34 mouse cellular contexts compared by ENCODE assay signal in the genomic region with DNA sequence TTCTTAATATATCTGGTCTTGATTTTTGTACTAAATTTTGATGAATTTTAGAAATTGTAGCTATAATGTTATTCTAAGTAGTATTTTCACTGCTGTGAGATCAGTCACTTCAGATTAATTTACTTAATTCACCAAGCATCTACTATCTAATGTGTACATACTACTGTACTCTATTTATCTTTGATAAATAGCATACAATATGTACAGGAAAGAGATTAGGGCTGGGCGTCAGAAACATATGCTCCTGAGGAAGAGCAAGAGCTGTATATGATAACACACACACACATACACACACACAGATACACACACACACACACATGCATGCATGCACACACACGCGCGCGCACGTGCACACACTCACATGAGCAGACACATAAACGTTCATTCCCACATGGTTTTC.
"Had no signal": no experiment of that assay in that cellular context is flagged by ENCODE, and none has a peak within 500 bp of the region (broad histone marks: within the 10 kb centered on the region; RNA-seq: fewer than 3 reads in every experiment).

No protein-coding gene starts in this region.

- H3K9me3 ChIP-seq: heart, embryonic 10.5 days; heart, embryonic 12.5 days; heart, embryonic 13.5 days; heart, embryonic 15.5 days; hindbrain, embryonic 10.5 days; hindbrain, embryonic 12.5 days; hindbrain, embryonic 15.5 days; intestine, embryonic 15.5 days; kidney, embryonic 15.5 days had no signal

- H3K4me1 ChIP-seq: heart, embryonic 10.5 days; heart, embryonic 12.5 days; heart, embryonic 13.5 days; heart, embryonic 15.5 days; hindbrain, embryonic 10.5 days; hindbrain, embryonic 12.5 days; hindbrain, embryonic 15.5 days; intestine, embryonic 15.5 days had no signal

- DNase-seq: heart, adult 18-20 months; heart, adult 2 months; heart, postnatal 10 days; heart, postnatal 14 days; heart, postnatal 36 days; heart, postnatal 4 days; kidney, adult 11 months; kidney, adult 18-20 months; kidney, adult 2 months; kidney, adult 8-10 months; kidney, adult 9 months; kidney, postnatal 10 days; kidney, postnatal 14 days; kidney, postnatal 25 days; kidney, postnatal 36 days; kidney, postnatal 4 days; layer of hippocampus, adult 9-11 months; layer of hippocampus, postnatal 36 days had no signal

- H3K36me3 ChIP-seq: heart, embryonic 10.5 days; heart, embryonic 12.5 days; heart, embryonic 13.5 days; heart, embryonic 15.5 days; hindbrain, embryonic 10.5 days; hindbrain, embryonic 12.5 days; hindbrain, embryonic 15.5 days; intestine, embryonic 15.5 days; kidney, embryonic 15.5 days had no signal

- ATAC-seq: inflammation-experienced regulatory T-cells, adult 6 months; intestine, embryonic 15.5 days; intestine, postnatal 0 days had no signal

- H3K27ac ChIP-seq: heart, adult 2 months; heart, embryonic 10.5 days; heart, embryonic 13.5 days; heart, embryonic 15.5 days; hindbrain, embryonic 10.5 days; hindbrain, embryonic 12.5 days; hindbrain, embryonic 14.5 days; hindbrain, embryonic 15.5 days; hindbrain, postnatal 0 days; intestine, embryonic 15.5 days; kidney, embryonic 15.5 days; kidney, postnatal 0 days; layer of hippocampus, adult 2 months had no signal

- H3K4me3 ChIP-seq: heart, adult 2 months; heart, embryonic 10.5 days; heart, embryonic 12.5 days; heart, embryonic 13.5 days; heart, embryonic 15.5 days; hindbrain, embryonic 10.5 days; hindbrain, embryonic 12.5 days; hindbrain, embryonic 15.5 days; intestine, embryonic 15.5 days; kidney, embryonic 15.5 days; layer of hippocampus, adult 2 months had no signal

- H3K27me3 ChIP-seq: heart, embryonic 12.5 days; heart, embryonic 13.5 days; heart, embryonic 15.5 days; hindbrain, embryonic 12.5 days; hindbrain, embryonic 15.5 days; intestine, embryonic 15.5 days; kidney, embryonic 15.5 days had no signal

- H3K9ac ChIP-seq: heart, embryonic 12.5 days; heart, embryonic 13.5 days; heart, embryonic 15.5 days; hindbrain, embryonic 12.5 days; hindbrain, embryonic 14.5 days; hindbrain, embryonic 15.5 days; intestine, embryonic 15.5 days; kidney, embryonic 15.5 days had no signal

- H3K4me2 ChIP-seq: heart, embryonic 11.5 days; heart, embryonic 12.5 days; heart, embryonic 13.5 days; heart, embryonic 15.5 days; hindbrain, embryonic 12.5 days; hindbrain, embryonic 14.5 days; hindbrain, embryonic 15.5 days; intestine, embryonic 15.5 days; kidney, embryonic 15.5 days had no signal
